Mouse (Mus musculus): ENCODE data around the gene Hcn1.

The Hcn1 gene

GRCm38 (mm10) chr13:117602181-117602580, at the start of gene Hcn1:
Gene Hcn1 (plus strand): TSS chr13:117602320.
- DNase-seq (ENCODE audit: low spot score) = peak; percentile 26

- DNase-seq (ENCODE audit: low spot score) = no peak
Observed at GRCm38 (mm10) chr13:117567251-117567650, 34.9 kb upstream of the Hcn1 start.

- no peak for DNase-seq (ENCODE audit: low spot score)
Observed at GRCm38 (mm10) chr13:117571747-117572146, 30.4 kb upstream of the Hcn1 start.

- DNase-seq (ENCODE audit: low spot score) = no peak
Observed at GRCm38 (mm10) chr13:117594494-117595182, 7.5 kb upstream of the Hcn1 start.

GRCm38 (mm10) chr13:117595183-117595532, 7.0 kb upstream of the Hcn1 start:
- DNase-seq (ENCODE audit: low spot score) = no peak

GRCm38 (mm10) chr13:117601331-117601965, 672 bp upstream of the Hcn1 start:
- DNase-seq (ENCODE audit: low spot score) = no peak

GRCm38 (mm10) chr13:117602617-117603358, 668 bp downstream of the Hcn1 start:
- no peak for DNase-seq (ENCODE audit: low spot score)

- DNase-seq (ENCODE audit: low spot score) = no peak
Observed at GRCm38 (mm10) chr13:117603421-117603820, 1.3 kb downstream of the Hcn1 start.

GRCm38 (mm10) chr13:117604073-117604472, 2.0 kb downstream of the Hcn1 start:
- peak; percentile 32 for DNase-seq (ENCODE audit: low spot score)

GRCm38 (mm10) chr13:117604971-117605750, 3.0 kb downstream of the Hcn1 start:
- no peak for DNase-seq (ENCODE audit: low spot score)

GRCm38 (mm10) chr13:117611881-117612280, 9.8 kb downstream of the Hcn1 start:
- DNase-seq (ENCODE audit: low spot score) = no peak

- DNase-seq (ENCODE audit: low spot score) = no peak
Observed at GRCm38 (mm10) chr13:117619544-117619943, 17.4 kb downstream of the Hcn1 start.

GRCm38 (mm10) chr13:117657501-117657900, 55.4 kb downstream of the Hcn1 start:
- no peak for DNase-seq (ENCODE audit: low spot score)

- DNase-seq (ENCODE audit: low spot score) = no peak
Observed at GRCm38 (mm10) chr13:117658414-117659175, 56.5 kb downstream of the Hcn1 start.

- no peak for DNase-seq (ENCODE audit: low spot score)
Observed at GRCm38 (mm10) chr13:117659511-117659910, 57.4 kb downstream of the Hcn1 start.

- no peak for DNase-seq (ENCODE audit: low spot score)
Observed at GRCm38 (mm10) chr13:117662661-117663060, 60.5 kb downstream of the Hcn1 start.

GRCm38 (mm10) chr13:117669303-117669702, 67.2 kb downstream of the Hcn1 start:
- DNase-seq (ENCODE audit: low spot score) = peak; percentile 56

GRCm38 (mm10) chr13:117671851-117672250, 69.7 kb downstream of the Hcn1 start:
- no peak for DNase-seq (ENCODE audit: low spot score)

GRCm38 (mm10) chr13:117676418-117676817, 74.3 kb downstream of the Hcn1 start:
- DNase-seq (ENCODE audit: low spot score) = no peak

- no peak for DNase-seq (ENCODE audit: low spot score)
Observed at GRCm38 (mm10) chr13:117687670-117688069, 85.5 kb downstream of the Hcn1 start.

GRCm38 (mm10) chr13:117694729-117695332, 92.7 kb downstream of the Hcn1 start:
- no peak for DNase-seq (ENCODE audit: low spot score)
